Mouse (Mus musculus): ENCODE results near the gene Phospho1. TPM values are rescaled to one million over a fixed set of nuclear protein-coding genes. Genes with fewer than 3 reads are reported as not detected.

Gene Phospho1
- 10 to 100 TPM; 69.9 to 71.8 TPM for total RNA-seq (2021)

DNA sequence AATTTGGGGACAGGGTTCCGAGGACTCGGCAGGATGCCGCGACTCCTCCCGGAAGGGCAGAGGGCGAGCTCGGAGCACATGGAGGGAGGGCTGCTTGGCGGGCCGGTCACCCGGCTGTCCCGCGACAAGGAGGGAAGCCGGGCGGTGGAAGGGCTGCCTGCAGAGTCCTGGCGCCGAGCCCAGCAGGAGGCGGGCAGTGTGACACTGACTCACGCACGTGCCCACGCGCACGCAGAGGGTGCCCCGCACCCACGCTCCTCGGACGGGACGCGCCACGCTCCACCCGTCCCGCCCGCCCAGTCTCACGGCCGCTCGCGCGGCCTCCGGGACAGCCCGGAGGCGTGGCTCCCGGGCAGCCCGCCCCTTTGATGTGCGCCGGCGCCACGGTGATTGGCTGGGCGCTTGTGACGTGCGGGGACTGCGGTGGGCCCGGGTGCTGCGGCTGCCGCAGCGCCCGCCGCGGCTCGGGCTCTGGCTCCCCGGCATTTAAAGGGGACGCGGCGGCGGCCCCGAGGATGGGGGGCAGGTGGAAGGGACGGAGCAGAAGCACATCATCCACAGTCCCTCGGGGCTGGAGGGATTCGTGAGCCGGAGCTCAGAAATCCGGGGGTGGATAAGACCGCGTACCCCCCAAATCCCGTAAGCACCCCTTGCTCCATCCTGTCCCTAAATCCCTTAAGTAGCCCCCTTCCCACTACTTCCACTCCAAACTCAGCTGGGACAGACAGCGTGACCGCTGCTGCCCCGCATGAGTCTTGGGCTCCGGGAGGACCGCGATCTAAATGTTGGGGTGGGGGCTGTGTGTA, at the start of gene Phospho1:
Gene Phospho1 (plus strand): TSS at position 429 of the 806 bp plus-strand sequence.
- intact Hi-C loops (cut with DNase I): loop anchor here (2.0 to 10.0 kb wide), 3 partner anchors 35 to 139 kb away; no protein-coding TSS in a partner anchor
- DNase-seq (ENCODE audit: low spot score in 2 of 2): peak; percentile 91

- intact Hi-C loops (cut with DNase I): no loop called here
- no peak for DNase-seq (ENCODE audit: low spot score in 2 of 2)
These were observed 46.7 kb upstream of the Phospho1 start for GRCm38 (mm10) chr11:95777323-95778297.

DNA sequence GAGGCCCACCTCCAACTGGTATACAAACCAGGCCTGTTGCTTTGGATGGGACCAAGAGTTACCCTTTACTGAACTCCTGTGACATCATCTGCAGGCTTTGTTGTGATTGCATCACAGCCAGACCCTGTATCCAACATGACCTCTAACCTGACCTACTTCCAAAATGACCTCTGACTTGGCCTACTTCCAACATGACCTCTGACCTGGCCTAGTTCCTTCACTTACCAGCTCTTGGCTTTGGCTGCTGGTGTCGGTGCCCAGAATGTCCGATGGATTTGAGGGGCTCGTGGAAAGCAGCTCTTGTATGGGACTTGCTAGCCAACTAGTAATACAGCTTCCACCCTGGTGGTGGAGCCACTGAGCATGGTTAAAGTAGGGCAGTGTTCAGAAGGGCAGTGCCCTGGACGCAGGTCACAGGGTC, 45.5 kb upstream of the Phospho1 start:
- DNase-seq (ENCODE audit: low spot score in 2 of 2): no peak
- intact Hi-C loops (cut with DNase I): no loop called here

GRCm38 (mm10) chr11:95779366-95779765, 44.9 kb upstream of the Phospho1 start:
- intact Hi-C loops (cut with DNase I): no loop called here

GRCm38 (mm10) chr11:95780480-95780879, 43.8 kb upstream of the Phospho1 start:
- DNase-seq (ENCODE audit: low spot score in 2 of 2): no peak
- intact Hi-C loops (cut with DNase I): no loop called here

More at GRCm38 (mm10) chr11:95779366-95779765, 44.9 kb upstream of the Phospho1 start:
- no peak for DNase-seq (ENCODE audit: low spot score in 2 of 2)

GRCm38 (mm10) chr11:95781557-95781956, 42.7 kb upstream of the Phospho1 start:
- no peak for DNase-seq (ENCODE audit: low spot score in 2 of 2)
- intact Hi-C loops (cut with DNase I): no loop called here

GRCm38 (mm10) chr11:95783457-95783856, 40.8 kb upstream of the Phospho1 start:
- no peak for DNase-seq (ENCODE audit: low spot score in 2 of 2)
- intact Hi-C loops (cut with DNase I): no loop called here

- DNase-seq (ENCODE audit: low spot score in 2 of 2): no peak
- intact Hi-C loops (cut with DNase I): no loop called here
These were observed 40.3 kb upstream of the Phospho1 start for GRCm38 (mm10) chr11:95783958-95784357.

GRCm38 (mm10) chr11:95785675-95786074, 38.6 kb upstream of the Phospho1 start:
- DNase-seq (ENCODE audit: low spot score in 2 of 2): no peak
- intact Hi-C loops (cut with DNase I): no loop called here

DNA sequence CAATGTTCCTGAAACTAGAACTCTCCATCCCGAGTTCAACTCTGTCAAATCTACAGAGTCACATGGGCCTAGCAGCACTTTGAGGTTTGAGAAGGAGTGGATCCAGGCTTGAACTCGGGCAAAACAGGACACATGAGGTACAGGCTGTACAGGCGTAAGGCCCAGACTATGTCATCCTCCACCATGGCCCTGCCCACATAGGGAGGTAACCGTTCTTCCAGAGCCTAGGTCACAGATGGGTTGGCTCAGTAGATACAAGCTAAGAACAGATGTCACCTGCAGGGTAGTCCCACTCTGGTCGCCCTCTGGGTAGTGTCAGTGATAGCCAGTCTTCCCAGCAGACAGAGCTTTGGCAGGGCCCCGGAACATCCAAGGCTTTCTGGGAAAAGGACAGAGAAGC, 37.8 kb upstream of the Phospho1 start:
- intact Hi-C loops (cut with DNase I): no loop called here
- DNase-seq (ENCODE audit: low spot score in 2 of 2): no peak

- intact Hi-C loops (cut with DNase I): no loop called here
- no peak for DNase-seq (ENCODE audit: low spot score in 2 of 2)
These were observed 34.8 kb upstream of the Phospho1 start for GRCm38 (mm10) chr11:95789451-95789891.

GRCm38 (mm10) chr11:95791787-95792186, 32.5 kb upstream of the Phospho1 start:
- intact Hi-C loops (cut with DNase I): no loop called here
- peak; percentile 50 to 84 for DNase-seq (ENCODE audit: low spot score in 2 of 2)

DNA sequence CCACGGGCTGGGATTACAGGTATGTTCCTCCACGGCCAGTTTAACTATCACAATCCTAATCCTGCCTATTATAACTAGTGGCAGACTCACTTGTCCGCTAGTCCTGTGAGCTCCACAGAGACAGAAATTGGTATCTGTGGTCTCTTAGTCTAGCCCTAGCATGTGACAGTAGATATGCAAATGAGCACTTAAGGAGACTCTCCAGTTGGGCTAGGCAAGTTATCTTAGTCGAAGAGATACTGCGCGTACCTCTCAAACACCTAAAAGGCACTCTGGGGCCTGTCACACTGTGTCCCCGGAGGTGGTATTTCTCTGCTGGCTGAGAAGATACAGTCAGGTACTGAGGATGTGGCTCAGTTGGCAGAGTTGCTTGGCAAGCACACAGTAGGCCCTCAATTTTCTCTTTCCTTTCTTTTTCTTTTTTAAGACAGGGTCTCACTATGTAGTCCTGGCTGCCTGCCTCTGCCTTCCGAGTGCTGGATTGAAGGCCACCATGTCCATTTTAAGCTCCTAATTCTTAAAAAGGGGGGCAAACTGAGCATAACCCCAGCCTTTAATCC, 31.3 kb upstream of the Phospho1 start:
- intact Hi-C loops (cut with DNase I): no loop called here
- DNase-seq (ENCODE audit: low spot score in 2 of 2): no peak

GRCm38 (mm10) chr11:95794201-95794600, 30.1 kb upstream of the Phospho1 start:
- intact Hi-C loops (cut with DNase I): no loop called here
- DNase-seq (ENCODE audit: low spot score in 2 of 2): no peak

GRCm38 (mm10) chr11:95795582-95795981, 28.7 kb upstream of the Phospho1 start:
- DNase-seq (ENCODE audit: low spot score in 2 of 2): no peak

GRCm38 (mm10) chr11:95805010-95805409, 19.3 kb upstream of the Phospho1 start:
- intact Hi-C loops (cut with DNase I): no loop called here
- DNase-seq (ENCODE audit: low spot score in 2 of 2): no peak

More at GRCm38 (mm10) chr11:95795582-95795981, 28.7 kb upstream of the Phospho1 start:
- intact Hi-C loops (cut with DNase I): no loop called here

GRCm38 (mm10) chr11:95805527-95805926, 18.8 kb upstream of the Phospho1 start:
- intact Hi-C loops (cut with DNase I): no loop called here

DNA sequence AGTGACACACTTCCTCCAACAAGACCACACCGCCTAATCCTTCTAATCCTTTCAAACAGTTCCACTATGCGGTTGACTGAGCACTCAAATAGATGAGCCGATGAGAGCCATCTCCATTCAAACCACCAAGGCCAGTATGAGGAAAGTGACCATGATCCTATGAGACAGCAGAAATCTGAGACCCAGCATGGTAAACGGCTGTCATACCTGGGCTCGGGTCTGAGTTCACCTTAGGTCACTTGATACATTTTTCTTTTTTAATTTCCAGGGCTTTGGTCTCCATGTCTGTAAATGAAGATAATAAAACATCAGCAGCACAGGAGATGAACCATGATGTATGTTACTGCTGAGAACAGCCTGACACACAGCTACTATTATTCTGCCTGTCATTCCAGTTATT, 16.4 kb upstream of the Phospho1 start:
- intact Hi-C loops (cut with DNase I): no loop called here
- DNase-seq (ENCODE audit: low spot score in 2 of 2): no peak

More at GRCm38 (mm10) chr11:95805527-95805926, 18.8 kb upstream of the Phospho1 start:
- DNase-seq (ENCODE audit: low spot score in 2 of 2): no peak

GRCm38 (mm10) chr11:95808448-95809011, 15.8 kb upstream of the Phospho1 start:
- DNase-seq (ENCODE audit: low spot score in 2 of 2): no peak
- intact Hi-C loops (cut with DNase I): no loop called here
